Mouse (Mus musculus) adrenal gland, adult 8-10 months (tissue): Measurements from ENCODE around the gene Ywhae. TPM values are rescaled to one million over a fixed set of nuclear protein-coding genes. Genes with fewer than 3 reads are reported as not detected.

ENCODE experiments used
- DNase-seq: peaks from one replicate; pipeline ENCODE4 v3.0.0; 2022
- total RNA-seq, 4 experiments: library from RNA; stranded (reverse); gene quantifications; 2 replicates each; pipeline ENCODE4 v1.2.4; 2022

Gene Ywhae
- total RNA-seq, 4 experiments from 2014 or later: 600 to 760 (median 717) TPM

GRCm38 (mm10) chr11:75737806-75738476, 5.3 kb downstream of the Ywhae start:
- DNase-seq: no peak

GRCm38 (mm10) chr11:75738477-75738821, 5.8 kb downstream of the Ywhae start:
- no peak for DNase-seq

DNA sequence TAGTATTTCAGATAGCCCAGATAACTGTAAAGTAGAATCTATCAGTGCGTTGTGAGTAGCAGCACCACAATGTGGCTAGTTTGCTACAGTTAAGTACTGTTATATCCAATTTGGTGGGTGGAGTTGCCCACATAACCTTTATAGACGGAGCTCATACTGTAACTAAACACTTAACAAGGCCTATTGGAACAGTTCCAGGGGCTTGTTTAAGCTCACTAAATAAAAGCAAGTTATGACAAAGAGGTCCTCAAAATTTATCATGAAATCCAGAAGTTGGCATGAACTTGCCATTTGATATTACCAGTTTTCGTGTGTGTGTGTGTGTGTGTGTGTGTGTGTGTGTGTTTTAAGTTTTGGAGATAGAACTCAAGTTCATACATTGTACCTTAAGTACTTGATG, 7.5 kb downstream of the Ywhae start:
- DNase-seq: no peak

- no peak for DNase-seq
Observed at GRCm38 (mm10) chr11:75741615-75742014, 8.9 kb downstream of the Ywhae start.

DNA sequence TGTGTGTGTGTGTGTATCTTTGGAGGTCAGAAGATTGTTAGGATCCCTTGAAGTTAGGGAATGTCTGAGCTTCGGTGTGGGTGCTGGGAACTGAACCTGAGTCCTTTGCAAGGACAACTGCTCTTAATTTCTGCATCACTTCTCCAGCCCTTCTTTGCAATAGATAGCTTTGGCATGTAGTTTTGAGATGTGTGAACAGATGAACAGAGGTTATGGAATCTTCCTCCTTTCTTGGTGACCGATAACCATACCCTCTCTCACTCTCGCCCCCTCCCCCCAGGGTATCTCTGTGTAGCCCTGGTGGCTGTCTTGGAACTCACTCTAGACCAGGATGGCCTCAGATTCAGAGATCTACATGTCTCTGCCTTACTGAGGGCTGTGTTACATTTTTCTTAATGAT, 12.1 kb downstream of the Ywhae start:
- no peak for DNase-seq

GRCm38 (mm10) chr11:75750537-75750936, 17.9 kb downstream of the Ywhae start:
- no peak for DNase-seq

DNA sequence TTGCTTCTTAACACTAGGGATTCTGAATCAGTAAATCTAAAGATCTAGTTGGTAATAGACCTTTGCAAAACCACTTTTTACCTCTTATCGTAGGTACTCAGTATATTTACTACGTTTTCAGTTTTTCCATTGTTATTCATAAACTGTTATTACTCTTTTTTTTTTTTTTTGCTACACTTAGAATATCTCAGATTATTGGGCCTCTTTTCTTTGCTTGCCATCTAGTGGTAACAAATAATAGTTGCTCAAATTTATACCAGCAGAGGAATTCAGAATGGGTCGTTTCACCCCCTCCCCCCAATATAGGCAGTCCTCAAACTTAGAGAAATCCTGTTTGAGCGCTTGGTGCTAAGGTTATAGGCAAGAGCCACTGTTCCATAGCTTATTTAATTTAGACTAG, 18.4 kb downstream of the Ywhae start:
- DNase-seq: no peak

DNA sequence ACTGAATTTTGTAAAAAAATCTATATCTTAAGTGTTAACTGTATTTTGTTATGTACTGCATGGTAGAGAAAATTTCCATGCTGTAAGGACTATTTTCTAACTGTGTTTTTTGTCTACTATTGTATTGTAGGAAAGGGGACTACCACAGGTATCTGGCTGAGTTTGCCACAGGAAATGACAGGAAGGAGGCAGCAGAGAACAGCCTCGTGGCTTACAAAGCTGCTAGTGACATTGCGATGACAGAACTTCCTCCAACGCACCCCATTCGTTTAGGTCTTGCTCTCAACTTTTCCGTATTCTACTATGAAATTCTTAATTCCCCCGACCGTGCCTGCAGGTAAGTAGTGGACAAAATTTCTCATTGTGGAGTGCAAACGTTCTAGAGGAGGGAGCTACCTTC, 24.0 kb downstream of the Ywhae start:
- no peak for DNase-seq

DNA sequence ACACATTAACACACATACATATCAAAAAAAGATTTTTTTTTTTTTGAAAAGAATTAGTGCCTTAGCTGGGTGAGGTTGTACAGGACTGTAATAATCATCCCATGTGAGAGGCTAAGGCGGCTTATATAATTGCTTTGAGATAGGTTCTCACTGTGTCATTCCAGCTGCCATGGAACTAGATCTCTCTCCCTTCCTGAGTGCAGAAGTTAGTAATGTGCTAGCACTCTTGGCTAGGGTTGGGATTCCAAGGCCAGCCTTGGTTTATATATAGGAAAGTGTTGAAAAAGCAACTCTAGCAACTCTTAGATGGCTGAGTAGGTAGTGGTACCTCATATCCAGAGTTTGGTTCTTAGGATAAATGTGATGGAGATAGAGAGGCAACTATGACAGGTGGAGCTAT, 25.9 kb downstream of the Ywhae start:
- DNase-seq: no peak

GRCm38 (mm10) chr11:75760785-75761184, 28.1 kb downstream of the Ywhae start:
- DNase-seq: no peak

DNA sequence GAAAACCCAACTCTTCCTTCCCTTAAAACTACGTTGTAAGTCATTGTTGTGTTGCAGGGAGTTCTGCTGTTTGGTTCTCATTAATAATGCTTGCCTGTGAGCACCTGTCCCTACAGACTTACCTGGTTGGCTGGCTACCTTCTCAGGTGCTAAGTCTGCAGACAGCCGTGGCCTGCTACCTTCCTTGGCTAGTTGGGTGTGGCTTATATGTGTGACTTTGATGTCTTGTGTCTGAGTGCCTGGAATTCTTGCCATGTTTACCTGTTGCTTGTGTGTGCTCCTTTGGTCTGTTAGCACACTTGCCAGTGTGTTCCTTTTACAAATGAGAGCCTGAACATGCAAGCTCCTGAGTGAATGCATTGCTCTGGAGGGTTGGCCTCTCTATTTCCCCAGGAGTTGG, 30.0 kb downstream of the Ywhae start:
- no peak for DNase-seq

- DNase-seq: no peak
Observed at GRCm38 (mm10) chr11:75764521-75765023, 31.9 kb downstream of the Ywhae start.

- no peak for DNase-seq
Observed at GRCm38 (mm10) chr11:75765161-75765560, 32.5 kb downstream of the Ywhae start.

- no peak for DNase-seq
Observed at GRCm38 (mm10) chr11:75767014-75767413, 34.3 kb downstream of the Ywhae start.

DNA sequence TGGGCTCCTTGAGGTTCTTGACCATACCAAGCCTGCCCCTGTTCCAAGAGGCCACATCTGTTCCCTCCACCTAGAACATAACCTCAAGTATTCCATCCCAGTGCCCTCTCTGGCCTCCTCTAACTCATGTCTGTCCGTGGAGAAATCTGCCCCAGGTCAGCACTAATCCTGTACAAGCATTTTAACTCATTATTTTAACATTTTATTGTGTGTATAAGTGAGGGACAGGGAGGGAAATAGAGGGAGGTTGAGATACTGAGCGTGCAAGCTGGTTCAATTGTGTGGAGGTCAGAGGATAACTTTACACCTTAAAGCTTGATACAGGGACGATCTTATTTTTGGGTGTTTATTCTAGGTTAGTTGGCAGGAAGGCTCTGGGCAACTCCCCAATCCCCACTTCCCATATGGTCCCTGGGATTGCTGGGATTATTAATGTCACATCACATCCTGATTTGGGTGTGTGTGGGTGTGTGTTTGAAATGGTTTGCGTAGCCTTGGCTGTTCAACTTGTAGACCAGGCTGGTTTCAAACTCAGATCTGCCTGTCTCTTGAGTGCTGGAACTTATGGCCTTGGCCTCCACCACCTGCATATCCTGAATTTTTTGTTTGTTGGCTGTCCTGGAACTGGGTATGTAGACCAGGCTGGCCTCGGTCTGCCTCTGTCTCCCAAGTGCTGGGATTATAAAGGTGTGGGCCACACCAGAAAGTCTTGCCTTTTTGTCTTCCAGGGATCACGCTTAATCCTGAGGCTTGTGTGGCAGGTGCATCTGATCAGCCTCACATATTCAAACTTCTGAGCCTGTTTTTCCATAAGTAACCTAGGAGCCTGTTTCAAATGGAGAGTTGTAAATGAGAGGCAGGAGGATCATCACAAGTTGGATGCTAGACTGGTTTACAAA, 35.7 kb downstream of the Ywhae start:
- no peak for DNase-seq

DNA sequence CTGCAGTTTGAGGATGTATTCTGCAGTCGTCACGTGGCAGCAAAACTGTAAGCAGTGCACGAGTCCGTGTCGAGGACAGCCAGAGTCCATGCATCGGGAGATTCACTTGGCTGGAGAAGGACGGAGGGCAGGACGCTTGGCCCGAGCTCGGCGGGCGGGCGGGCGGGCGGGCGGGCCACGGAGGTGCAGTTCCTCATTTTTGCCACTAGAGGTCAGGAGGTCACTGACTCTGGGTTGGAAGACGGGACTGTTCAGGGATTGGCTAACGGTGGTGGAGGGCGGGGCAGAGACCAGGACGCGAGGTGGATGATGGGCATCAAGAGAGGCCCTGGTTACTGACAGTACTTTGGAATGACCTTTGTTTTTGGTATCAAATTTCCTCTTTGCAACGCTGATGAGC, 36.5 kb downstream of the Ywhae start:
- peak; percentile 83 for DNase-seq

GRCm38 (mm10) chr11:75772562-75772961, 39.9 kb downstream of the Ywhae start:
- DNase-seq: peak; percentile 36

- no peak for DNase-seq
Observed at GRCm38 (mm10) chr11:75775919-75776318, 43.2 kb downstream of the Ywhae start.

DNA sequence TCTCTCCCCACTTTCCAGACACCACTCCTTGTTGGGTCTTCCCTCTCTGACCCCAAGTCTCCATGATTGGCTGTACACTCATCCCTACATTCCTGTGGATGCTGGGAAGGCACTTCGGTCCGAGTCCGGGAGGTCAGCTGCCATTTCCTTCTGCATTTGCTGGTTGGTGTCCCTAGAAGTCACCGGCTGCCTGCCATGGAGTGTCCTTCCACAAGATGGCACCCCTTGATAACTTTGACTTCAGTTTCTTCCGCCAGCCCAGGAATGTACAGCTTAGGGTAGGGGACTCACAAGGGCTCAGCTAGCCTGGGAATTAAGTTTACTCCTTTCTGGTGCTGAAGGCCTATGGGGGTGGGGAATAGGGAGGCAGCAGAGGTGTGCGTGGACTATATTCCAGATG, 49.2 kb downstream of the Ywhae start:
- DNase-seq: peak; percentile 64

DNA sequence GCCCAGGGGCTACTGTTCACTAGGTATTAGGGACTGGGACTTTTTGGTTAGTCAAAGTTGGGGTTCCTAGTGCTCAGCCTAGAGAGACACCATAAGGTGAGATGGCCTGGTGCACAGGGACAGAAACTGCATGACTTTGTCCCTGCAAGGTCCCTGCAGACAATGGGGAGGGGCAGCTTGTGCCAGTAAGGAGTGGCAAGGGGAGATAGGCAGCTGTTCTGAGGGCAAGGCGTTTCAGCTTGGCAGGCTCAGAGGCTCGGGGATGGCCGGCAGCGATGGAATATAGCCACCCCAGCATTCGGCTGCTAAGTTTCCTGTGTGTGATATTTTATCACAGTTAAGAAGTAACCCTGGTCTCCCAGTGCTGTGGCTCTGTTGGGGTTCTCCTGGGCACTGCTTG, 51.1 kb downstream of the Ywhae start:
- no peak for DNase-seq

GRCm38 (mm10) chr11:75785897-75786296, 53.2 kb downstream of the Ywhae start:
- DNase-seq: no peak

DNA sequence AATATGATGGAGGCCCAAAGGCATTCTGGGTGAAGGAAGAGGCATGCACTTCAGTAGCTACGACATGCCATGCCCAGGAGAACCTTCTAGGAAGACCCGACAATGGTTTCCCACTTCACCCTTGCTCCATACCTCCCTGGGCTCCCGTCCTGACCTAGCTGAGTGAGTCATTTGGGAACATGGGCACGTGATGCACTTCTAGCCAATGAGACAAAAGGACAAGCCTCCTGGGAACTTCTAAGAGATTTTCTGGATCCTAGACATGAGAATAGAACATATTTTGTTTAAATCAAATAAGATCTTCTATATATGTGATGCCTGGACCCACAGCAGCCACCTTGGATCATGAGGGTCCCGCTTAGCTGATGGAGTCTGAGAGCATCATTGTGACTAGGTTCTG, 59.9 kb downstream of the Ywhae start:
- no peak for DNase-seq

DNA sequence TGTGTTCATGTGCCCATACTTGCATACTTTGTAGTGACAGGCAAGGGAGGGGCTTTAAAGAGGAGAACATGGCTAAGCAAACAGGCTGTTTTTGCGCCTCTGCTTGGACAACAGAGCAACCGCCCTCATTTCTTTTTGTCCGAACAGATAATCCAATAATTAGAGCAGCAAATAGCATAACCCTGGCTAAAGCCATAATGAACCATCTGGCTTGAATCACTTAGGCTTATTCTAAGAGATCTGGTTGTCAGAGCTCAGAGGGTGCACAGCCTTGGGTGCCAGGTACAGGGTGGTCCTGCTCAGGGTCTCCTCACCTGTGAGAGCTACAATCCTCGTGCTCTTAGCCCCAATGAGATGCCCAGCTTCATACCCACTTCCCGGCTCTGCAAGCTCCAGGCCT, 60.7 kb downstream of the Ywhae start:
- DNase-seq: no peak
